Mouse (Mus musculus): ENCODE data around the gene Romo1.

- TF ChIP-seq HCFC1 (IDR thresholded peaks at IDR 0.05; ENCODE audit: borderline replicate concordance, insufficient read depth, low read length) (peak; percentile 74), MAFK (IDR thresholded peaks at IDR 0.05; ENCODE audit: insufficient read depth, low read depth, low read length) (no peak), CHD2 (IDR thresholded peaks at IDR 0.05; ENCODE audit: low read depth, low read length) (0 out of 2 replicates have a peak, but pooled peaks have one; percentile 35), ZNF384 (IDR thresholded peaks at IDR 0.05; ENCODE audit: low read depth, low read length) (no peak), ZC3H11A (IDR thresholded peaks at IDR 0.05; ENCODE audit: borderline replicate concordance, low read depth, low read length) (no peak)
Measured at GRCm38 (mm10) chr2:156143953-156144724, at the start of gene Romo1, which contains the start of gene Nfs1.

Data from ES-E14 (cell line).